Mouse (Mus musculus) layer of hippocampus, adult 8-10 months (tissue): ENCODE data around the gene Hsdl2. TPM values are rescaled to one million over a fixed set of nuclear protein-coding genes. Genes with fewer than 3 reads are reported as not detected.

Experiments
- DNase-seq, 2 experiments: peaks; one replicate each; pipeline ENCODE4 v3.0.0; 2022; ENCODE audit warnings: low spot score in 2 of 2
- total RNA-seq, 4 experiments: library from RNA; stranded (reverse); gene quantifications; 2 replicates each; pipeline ENCODE4 v1.2.4; 2022

The Hsdl2 gene
- total RNA-seq, 4 experiments from 2014 or later, result 23.0 to 31.4 (median 29.0) TPM

DNA sequence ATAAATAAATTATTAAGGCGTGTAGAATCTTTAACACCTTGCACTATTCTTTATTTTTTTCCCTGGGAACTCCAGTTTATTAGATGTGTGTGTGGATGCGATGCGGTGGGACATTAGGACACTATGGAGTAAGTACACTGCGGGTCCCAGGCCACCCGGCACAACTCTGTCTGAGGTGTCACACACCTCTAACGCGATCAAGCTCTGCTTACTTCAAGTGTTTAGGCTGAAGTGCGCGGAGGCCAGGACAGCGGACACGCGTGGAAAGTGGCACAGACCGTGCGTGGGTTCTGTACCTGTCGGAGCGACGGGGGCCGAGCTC is 44.3 kb downstream of the Hsdl2 start:
- no peak for DNase-seq

DNA sequence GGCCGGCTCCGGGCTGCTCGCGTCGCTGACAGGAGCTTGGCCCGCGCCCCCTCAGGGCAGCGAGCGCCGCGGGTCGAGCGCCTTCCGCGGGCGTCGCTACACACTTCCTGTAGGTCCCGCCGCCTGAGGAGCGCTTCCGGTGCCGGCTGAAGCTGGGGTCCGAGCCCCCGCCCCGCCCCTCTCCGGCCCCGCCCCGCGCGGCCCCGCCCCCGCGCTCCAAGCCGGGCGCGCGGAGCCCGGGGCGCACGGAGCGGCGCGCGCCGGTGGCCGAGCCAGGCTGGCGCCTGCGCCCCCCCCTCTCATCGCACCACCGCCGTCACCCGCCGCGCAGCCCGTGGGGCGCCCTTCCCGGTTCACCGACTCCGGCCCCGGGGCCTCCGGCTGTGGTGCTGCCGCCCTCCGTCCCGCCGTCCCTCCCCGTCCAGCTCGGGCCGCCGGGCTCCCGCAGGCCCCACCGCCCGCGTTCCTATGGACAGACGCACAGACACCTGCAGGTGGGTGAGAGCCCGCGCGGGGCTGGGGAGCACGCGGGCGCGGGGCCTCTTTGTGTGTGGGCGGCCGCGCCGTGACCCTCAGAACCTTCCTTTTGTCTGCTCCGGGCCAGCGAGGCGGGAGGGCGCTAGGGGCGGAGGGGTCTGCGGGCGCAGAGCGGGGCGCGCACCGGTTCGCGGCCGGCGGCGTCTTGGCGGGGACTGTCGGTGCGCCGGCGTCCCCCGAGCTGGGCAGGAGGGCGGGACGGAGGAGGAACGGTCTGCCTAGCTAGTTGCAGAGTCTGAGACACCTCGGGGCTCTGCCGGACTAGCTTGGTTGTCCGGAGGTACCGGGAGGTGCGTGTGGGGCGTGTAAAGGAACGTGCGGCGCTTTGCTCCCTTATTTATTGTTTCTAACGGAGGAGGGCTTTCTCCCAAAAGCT is 44.9 kb downstream of the Hsdl2 start, which contains the start of gene E130308A19Rik:
Gene E130308A19Rik (plus strand): TSS at position 214 of the 913 bp plus-strand sequence.
- DNase-seq, result peak; percentile 29 to 43

DNA sequence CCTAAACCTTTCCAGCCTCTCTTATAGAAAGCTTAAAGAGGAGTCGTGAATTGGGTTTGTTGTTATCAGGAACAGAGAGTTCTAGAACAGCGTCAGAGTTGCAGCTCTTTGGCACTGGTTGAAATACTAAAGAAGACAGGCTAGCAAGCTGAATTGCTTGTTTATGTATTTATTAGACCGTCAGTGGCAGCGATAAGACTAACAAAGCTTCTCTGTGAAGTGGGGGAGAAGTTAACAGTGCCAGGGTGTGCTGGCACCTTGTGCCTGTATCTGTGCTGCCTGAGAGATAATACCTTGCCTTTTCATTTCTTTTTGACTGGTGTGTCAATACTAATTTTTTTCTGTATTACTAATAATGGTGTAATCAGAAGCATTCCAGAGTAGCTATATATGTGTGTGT is 46.9 kb downstream of the Hsdl2 start:
- no peak for DNase-seq

DNA sequence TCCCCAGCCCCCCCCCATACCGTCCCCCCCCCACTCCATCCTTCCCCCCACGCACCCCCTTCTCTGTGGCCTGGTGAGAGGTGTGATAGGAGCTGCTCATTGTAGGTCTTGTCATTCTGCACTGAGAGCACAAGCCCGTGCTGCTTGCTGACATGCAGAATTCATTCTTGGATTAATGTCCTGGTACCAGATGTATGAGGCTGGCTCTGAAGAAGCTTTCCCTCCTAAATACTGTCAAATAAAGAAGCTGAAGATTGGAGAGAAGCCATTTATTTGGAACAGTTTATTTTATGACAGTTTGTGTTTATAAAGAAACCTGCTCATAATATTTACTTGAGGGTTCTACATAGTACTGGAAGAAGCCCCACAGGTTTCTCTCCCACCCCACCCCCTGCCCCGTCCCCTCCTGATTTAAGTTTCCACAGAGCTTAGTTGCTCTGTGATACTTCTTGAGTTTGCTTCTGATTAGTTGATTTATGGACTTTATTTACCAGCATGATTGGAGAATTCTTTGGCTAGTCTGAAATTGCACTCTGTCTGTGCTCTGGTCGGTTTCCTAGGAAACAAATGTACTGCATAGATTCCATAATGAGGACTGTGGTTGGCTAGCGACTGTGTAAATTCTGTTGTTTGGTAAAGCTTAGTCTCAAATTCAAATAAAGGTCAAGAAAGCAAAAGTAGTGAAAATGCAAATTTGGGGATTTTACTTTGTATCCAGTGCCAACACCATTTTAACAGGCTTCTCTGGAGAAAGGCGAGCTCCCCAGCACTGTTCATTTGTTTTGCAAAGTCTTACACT is 47.9 kb downstream of the Hsdl2 start:
- no peak for DNase-seq

GRCm38 (mm10) chr4:59630122-59630521 is 48.8 kb downstream of the Hsdl2 start:
- DNase-seq, result no peak

DNA sequence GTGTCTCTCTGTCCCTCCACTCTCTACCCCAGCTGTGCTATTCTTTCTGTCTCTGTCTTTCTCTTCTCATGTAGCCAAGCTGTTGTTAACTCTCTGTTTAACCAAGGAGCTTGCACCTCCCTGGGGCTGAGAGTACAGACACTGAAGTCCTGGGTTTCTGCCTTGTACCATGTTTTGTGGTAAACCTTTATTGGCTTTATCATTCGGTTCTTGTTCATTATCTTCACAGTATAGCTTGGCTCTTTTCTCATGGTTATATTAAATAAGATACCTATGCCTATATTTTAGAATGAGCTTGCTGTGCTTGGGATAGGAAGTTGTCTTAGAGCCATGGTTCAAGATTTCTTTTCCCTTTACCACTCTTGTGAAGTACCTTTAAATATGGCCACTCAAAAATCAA is 53.2 kb downstream of the Hsdl2 start:
- no peak for DNase-seq

- no peak for DNase-seq
These were observed 57.8 kb downstream of the Hsdl2 start for GRCm38 (mm10) chr4:59639163-59639562.

GRCm38 (mm10) chr4:59640720-59641119 is 59.4 kb downstream of the Hsdl2 start:
- no peak for DNase-seq

- no peak for DNase-seq
These were observed 60.7 kb downstream of the Hsdl2 start for GRCm38 (mm10) chr4:59642039-59642438.

DNA sequence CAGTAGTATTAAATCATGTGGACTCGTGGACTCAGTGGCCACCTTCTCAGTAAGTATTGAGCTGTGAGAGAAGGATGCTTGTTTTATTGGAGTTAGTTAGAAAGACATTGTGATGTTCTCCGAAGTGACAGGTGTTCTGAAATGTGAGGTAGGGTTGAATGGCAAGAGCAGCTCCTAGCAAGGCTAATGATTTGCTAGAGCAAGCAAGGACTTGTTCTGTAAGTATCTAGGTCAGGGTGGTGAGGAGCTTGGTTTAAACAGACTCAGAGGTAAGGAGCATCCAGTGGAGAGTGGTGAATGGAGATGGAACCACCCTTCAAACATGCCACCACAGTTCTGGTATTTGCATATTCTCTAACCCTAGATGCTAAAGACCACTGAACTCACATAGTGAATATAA is 61.3 kb downstream of the Hsdl2 start:
- no peak for DNase-seq

GRCm38 (mm10) chr4:59644431-59644830 is 63.1 kb downstream of the Hsdl2 start:
- no peak for DNase-seq

GRCm38 (mm10) chr4:59644992-59645391 is 63.6 kb downstream of the Hsdl2 start:
- no peak for DNase-seq

DNA sequence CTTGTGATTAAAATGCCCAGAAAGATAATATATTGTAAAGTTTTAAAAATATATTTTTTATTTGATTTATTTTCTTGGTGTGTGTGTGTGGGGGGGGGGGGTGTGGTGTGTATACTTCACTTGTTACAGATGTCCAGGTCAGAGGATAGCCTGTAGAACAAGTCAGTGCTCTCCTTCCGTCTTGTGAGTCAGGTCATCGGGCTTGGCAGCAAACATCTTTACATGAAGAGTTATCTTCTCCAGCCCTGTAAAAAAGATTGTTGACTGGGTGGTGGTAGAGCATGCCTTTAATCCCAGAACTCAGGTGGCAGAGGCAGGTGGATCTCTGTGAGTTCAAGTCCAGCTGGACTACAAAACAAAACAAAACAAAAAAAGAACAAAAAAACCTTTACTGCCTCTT is 64.2 kb downstream of the Hsdl2 start:
- DNase-seq, result no peak

DNA sequence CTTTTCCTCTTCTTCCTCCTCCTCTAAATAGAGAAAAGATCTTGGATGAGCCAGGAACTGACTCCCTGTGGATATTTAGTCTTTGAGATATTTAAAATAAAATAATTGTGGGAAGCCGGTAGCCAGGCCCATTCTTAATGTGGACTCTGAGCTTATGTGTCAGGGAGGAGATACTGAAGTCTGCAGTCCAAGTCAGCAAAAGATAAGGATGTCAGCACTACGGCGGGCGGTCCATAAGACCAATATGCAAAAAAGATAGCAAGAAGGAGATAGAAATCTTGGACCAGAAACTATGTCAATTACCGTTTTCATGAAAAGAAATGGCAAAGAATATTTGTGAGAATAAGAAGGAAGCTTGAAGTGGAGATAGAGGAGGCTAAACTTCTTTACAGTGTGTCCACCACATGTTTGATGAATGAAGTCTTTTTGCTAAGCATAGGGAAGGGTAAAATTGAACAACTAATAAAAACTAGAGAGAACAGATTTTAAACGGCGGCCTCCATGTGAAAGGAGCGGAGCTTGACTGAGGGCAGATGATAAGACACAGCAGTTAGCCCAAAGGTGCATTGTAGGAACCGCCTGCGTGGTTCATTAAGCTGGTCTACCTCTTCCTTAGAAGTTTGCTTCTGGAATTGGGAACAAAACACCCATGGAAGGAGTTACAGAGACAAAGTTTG is 64.8 kb downstream of the Hsdl2 start:
- no peak for DNase-seq

GRCm38 (mm10) chr4:59649119-59649518 is 67.8 kb downstream of the Hsdl2 start:
- no peak for DNase-seq

DNA sequence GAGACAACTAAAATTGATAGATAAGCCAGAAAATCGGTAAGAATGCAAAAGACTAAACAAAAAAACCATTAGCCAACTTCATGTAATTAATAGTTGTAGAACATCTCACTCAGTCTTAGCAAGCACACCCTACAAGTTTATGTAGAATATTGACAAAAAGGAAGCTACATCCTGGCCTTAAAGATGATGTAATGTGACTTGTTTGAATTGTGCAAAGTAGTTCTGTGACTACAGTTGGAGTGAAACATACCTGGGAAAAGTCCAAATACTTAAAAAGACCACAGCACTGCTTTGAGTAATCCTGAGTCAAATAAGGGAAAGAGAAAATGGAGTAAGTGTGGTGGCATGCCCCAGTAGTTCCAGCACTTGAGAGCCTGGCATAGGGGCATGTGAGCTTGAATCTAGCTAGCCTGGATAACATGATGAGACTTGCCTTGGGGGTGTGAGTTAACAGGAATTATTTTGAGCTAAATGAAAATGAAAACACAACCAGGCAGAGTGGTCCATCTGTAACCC is 70.9 kb downstream of the Hsdl2 start:
- DNase-seq, result no peak

DNA sequence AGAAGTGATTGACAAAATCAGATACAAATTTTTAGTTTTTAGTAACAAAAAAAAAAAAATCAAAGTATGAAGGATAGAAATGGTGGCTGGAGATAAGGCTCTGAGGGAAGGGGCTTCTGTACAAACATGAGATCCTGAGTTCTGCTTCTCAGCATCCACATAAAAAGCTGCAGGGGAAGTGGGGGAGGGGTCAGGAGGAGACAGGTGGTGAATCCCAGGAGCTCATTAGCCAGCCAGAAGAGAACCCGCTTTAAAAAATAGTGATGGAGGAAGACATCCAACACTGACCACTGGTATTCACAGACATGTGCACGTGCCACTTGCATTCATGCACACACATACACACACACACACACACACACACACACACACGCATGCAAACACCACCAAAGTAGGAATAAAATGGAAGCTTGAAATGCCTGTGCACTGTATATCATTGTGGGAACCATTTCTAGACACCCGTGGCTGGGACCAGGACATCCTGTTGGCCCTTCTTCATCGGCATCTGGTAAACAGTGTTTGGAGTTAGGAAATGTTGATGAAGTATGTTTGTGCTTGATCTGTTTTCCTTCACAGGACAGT is 74.8 kb downstream of the Hsdl2 start:
- DNase-seq, result no peak

- DNase-seq, result no peak
These were observed 80.8 kb downstream of the Hsdl2 start for GRCm38 (mm10) chr4:59662163-59662562.

DNA sequence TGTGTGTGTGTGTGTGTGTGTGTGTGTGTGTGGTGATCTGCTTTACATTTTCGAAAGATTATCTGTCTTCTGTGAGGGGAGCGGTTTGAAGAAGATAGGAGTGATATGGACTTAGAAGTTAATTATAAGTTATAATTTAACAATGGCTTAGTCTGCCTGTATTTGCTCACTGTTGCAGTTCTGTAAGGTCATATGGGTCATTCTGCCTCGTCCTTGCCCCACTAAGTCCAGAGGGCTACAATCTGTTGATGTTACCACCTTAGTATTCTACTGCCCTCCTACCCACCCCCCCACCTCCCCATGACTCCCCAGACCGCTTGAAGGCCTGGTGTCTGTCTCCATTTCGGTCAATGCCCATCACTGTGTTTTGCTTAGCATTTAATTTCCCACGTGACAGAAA is 82.1 kb downstream of the Hsdl2 start:
- no peak for DNase-seq

- no peak for DNase-seq
These were observed 85.4 kb downstream of the Hsdl2 start for GRCm38 (mm10) chr4:59666550-59667317.

- DNase-seq, result no peak
These were observed 86.7 kb downstream of the Hsdl2 start for GRCm38 (mm10) chr4:59668050-59668449.
